Mouse (Mus musculus) forebrain, embryonic 11.5 days (tissue): Measurements from ENCODE around the gene Cyp2c23. TPM values are rescaled to one million over a fixed set of nuclear protein-coding genes. Genes with fewer than 3 reads are reported as not detected.

Experiments used
- ATAC-seq: fragments of 200-750 bp; cut with Nextera tagmentation; replicated peaks from 2 replicates; pipeline ENCODE4 v1.8.0; 2017; ENCODE audit warnings: moderate TSS enrichment; ENCODE audit not compliant: low FRiP score
- DNase-seq: peaks from one replicate; pipeline ENCODE4 v3.0.0-alpha.2; 2017; ENCODE audit warnings: low spot score
- H3K27ac ChIP-seq: fragments of 300-500 bp; sonication (generic); 2 replicates; pipeline ENCODE4 v1.5.1; 2014; ENCODE audit warnings: low read depth, low read length
- H3K27me3 ChIP-seq: fragments of 300-500 bp; sonication (generic); 2 replicates; pipeline ENCODE4 v1.6.1; 2014; ENCODE audit warnings: mild to moderate bottlenecking, low read length, mixed read lengths; ENCODE audit not compliant: control insufficient read depth, insufficient read depth
- H3K36me3 ChIP-seq: fragments of 300-500 bp; sonication (generic); 2 replicates; pipeline ENCODE4 v1.6.1; 2014; ENCODE audit warnings: mild to moderate bottlenecking, low read length, moderate library complexity, mixed read lengths; ENCODE audit not compliant: control insufficient read depth, insufficient read depth
- H3K4me1 ChIP-seq: fragments of 300-500 bp; sonication (generic); replicated peaks from 2 replicates; pipeline ENCODE4 v1.6.1; 2014; ENCODE audit warnings: low read length, mixed read lengths; ENCODE audit not compliant: control insufficient read depth, insufficient read depth
- H3K4me2 ChIP-seq: fragments of 300-500 bp; sonication (generic); 2 replicates; pipeline ENCODE4 v1.6.1; 2014; ENCODE audit warnings: low read depth, mild to moderate bottlenecking, low read length, moderate library complexity, mixed read lengths; ENCODE audit not compliant: severe bottlenecking
- H3K4me3 ChIP-seq: fragments of 300-500 bp; sonication (generic); 2 replicates; pipeline ENCODE4 v1.5.1; 2014; ENCODE audit warnings: low read depth, low read length
- H3K9ac ChIP-seq: fragments of 300-500 bp; sonication (generic); 2 replicates; pipeline ENCODE4 v1.6.1; 2014; ENCODE audit warnings: low read length
- H3K9me3 ChIP-seq: fragments of 300-500 bp; sonication (generic); 2 replicates; pipeline ENCODE4 v1.6.1; 2016; ENCODE audit warnings: low read length, mixed read lengths; ENCODE audit not compliant: control insufficient read depth
- WGBS: fragments of 180-500 bp; shearing (Covaris S2); extraction: QIAGEN DNeasy Blood & Tissue Kit; methylation state at CpG from one replicate; pipeline ENCODE4 v1.1.7; 2014; 5-methylcytosine and 5-hydroxymethylcytosine counted together
- polyA plus RNA-seq: library from polyadenylated mRNA; unstranded; fragments of >200 nt; fragmentation: Nextera tagmentation; extraction: Ambion mirVana; gene quantifications from 2 replicates; pipeline ENCODE4 v1.2.1, GENCODE M21; 2014

The Cyp2c23 gene
- polyA plus RNA-seq, 1 experiment from 2014 or later, result not detected

- Histone ChIP-seq H3K9ac (no peak overlapping the region), H3K36me3 (peaks cover 5% of the 10 kb centered on the region; the same call in 1 of the 2 replicates), H3K27ac (no peak overlapping the region), H3K4me2 (no peak overlapping the region), H3K4me1 (no peaks in the 10 kb centered on the region), H3K27me3 (no peaks in the 10 kb centered on the region), H3K9me3 (no peaks in the 10 kb centered on the region), H3K4me3 (no peak overlapping the region)
- WGBS, result 93% methylated on average over 5 of the region's 5 CpGs
- ATAC-seq, result no peak
- DNase-seq, result no peak
Measured at GRCm38 (mm10) chr19:44033396-44033795, 4.4 kb upstream of the Cyp2c23 start.

- no peak overlapping the region for H3K9ac ChIP-seq
- no peaks in the 10 kb centered on the region for H3K27me3 ChIP-seq
- ATAC-seq (no peak), DNase-seq (no peak)
- no peak overlapping the region for H3K4me2 ChIP-seq
- H3K36me3 ChIP-seq, result peaks cover 5% of the 10 kb centered on the region; the same call in 1 of the 2 replicates
- H3K4me1 ChIP-seq, result no peaks in the 10 kb centered on the region
- WGBS, result 94% methylated on average over 11 of the region's 11 CpGs
- no peaks in the 10 kb centered on the region for H3K9me3 ChIP-seq
- H3K4me3 ChIP-seq, result no peak overlapping the region
- H3K27ac ChIP-seq, result no peak overlapping the region
Measured at GRCm38 (mm10) chr19:44032046-44032744, 3.2 kb upstream of the Cyp2c23 start.

GRCm38 (mm10) chr19:44030024-44030423 is 1.0 kb upstream of the Cyp2c23 start:
- H3K36me3 ChIP-seq, result no peaks in the 10 kb centered on the region
- H3K4me2 ChIP-seq, result no peak overlapping the region
- ATAC-seq, result no peak
- no peak overlapping the region for H3K4me3 ChIP-seq
- H3K4me1 ChIP-seq, result no peaks in the 10 kb centered on the region
- no peak for DNase-seq
- H3K27me3 ChIP-seq, result no peaks in the 10 kb centered on the region
- H3K9me3 ChIP-seq, result no peaks in the 10 kb centered on the region
- WGBS, result 91% methylated on average over 5 of the region's 5 CpGs
- no peak overlapping the region for H3K9ac ChIP-seq
- no peak overlapping the region for H3K27ac ChIP-seq

DNA sequence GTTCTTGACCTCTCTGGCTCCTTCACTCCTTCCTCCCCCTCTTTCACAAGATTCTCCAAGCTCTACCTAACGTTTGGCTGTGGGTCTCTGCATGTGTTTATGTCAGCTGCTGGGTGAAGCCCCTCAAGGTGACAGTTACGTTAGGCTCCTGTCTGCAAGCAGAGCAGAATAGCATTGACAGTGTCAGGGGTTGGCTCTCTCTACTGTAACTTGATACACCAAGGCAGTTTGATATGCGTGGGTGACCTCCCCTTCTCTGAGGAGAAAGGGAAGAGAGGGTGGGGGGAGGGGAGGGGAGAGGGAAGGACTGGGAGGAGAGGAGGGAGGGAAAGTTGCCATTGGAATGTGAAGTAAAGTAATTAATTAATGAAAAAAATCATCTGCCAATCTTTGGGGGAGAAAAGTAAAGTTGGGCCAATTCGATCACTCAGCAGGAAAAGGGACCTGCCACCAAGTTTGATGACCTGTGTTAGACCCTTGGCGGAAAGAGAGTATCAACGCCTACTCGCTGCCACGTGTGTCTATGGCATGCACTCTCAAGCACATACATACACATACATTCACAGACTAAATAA is 2.0 kb downstream of the Cyp2c23 start:
- ATAC-seq (no peak), DNase-seq (no peak)
- Histone ChIP-seq H3K9ac (no peak overlapping the region), H3K4me1 (no peaks in the 10 kb centered on the region), H3K27ac (no peak overlapping the region), H3K9me3 (no peaks in the 10 kb centered on the region), H3K36me3 (no peaks in the 10 kb centered on the region), H3K27me3 (no peaks in the 10 kb centered on the region), H3K4me3 (no peak overlapping the region), H3K4me2 (no peak overlapping the region)
- 76% methylated on average over 8 of the region's 8 CpGs for whole genome bisulfite sequencing

DNA sequence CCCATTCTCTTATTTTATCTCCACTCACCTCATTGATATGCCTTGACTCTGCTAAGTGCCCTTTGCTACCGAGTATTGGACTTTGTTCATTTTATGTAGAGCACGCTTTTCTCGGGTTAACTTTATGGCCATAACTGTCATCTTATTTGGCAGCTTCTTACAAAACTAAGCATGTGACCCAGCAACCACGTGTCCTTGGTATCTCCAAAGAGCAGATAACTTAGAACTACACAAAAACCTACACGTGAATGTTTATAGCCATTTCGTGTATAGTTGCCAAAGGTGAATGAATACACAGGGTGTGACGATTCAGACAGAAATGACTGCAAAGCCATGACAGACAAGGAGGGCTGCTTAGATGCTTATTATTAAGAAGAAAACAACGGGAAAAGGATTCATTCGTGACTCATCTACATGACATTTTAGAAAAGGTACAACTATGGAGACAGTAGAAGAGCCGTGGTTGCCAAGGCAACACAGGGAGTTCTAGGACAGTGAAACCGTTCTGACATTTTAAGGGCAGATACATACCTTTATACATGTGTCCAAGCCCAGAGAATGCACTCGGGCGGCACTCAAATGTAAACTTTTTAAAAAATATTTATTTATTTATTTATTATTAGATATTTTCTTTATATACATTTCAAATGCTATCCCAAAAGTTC is 4.0 kb downstream of the Cyp2c23 start:
- WGBS, result 90% methylated on average over 13 of the region's 13 CpGs
- H3K36me3 ChIP-seq, result no peaks in the 10 kb centered on the region
- no peaks in the 10 kb centered on the region for H3K27me3 ChIP-seq
- no peak overlapping the region for H3K27ac ChIP-seq
- DNase-seq, result no peak
- H3K4me1 ChIP-seq, result no peaks in the 10 kb centered on the region
- ATAC-seq, result no peak
- H3K4me3 ChIP-seq, result no peak overlapping the region
- H3K9me3 ChIP-seq, result no peaks in the 10 kb centered on the region
- no peak overlapping the region for H3K9ac ChIP-seq
- no peak overlapping the region for H3K4me2 ChIP-seq

DNA sequence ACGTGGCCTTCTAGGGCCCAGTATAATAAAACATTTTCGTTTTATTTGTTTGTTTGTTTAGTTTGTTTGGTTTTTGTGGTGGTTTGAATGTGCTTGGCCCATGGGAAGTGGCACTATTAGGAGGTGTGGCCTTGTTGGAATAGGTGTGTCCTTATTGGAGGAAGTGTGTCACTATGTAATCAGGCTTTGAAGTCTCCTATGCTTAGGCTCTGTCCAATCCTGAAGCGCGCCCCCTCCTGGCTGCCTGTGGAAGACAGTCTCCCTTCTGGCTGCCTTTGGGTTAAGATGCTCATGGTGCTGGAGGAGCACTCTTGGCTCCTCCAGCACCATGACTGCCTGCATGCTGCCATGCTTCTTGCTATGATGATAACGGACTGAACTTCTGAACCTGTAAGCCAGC is 5.9 kb downstream of the Cyp2c23 start:
- H3K9me3 ChIP-seq, result no peaks in the 10 kb centered on the region
- DNase-seq (no peak), ATAC-seq (no peak)
- no peaks in the 10 kb centered on the region for H3K27me3 ChIP-seq
- H3K4me3 ChIP-seq, result no peak overlapping the region
- H3K27ac ChIP-seq, result no peak overlapping the region
- H3K36me3 ChIP-seq, result no peaks in the 10 kb centered on the region
- H3K9ac ChIP-seq, result no peak overlapping the region
- no peaks in the 10 kb centered on the region for H3K4me1 ChIP-seq
- no peak overlapping the region for H3K4me2 ChIP-seq
- 58% methylated on average over 5 of the region's 5 CpGs for WGBS

DNA sequence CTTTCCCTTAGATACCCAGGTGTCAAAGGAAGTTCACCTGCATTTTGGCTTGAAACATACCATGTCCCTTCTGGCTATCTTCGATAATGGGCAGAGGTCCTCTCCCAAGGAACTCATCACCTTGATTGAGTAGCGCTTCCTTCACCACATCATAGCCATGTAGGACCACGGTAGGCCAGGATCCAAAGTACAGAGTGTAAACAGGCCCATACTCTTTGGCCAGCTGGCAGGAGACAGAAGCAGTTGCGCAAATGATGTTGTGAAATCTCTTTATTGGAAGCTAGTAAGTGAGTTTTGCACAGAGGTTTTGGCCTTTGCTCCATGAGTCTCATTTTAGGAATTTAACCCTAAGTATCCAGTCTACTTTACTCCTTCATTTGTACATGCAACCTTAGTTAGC is 7.5 kb downstream of the Cyp2c23 start:
- no peak overlapping the region for H3K9ac ChIP-seq

DNA sequence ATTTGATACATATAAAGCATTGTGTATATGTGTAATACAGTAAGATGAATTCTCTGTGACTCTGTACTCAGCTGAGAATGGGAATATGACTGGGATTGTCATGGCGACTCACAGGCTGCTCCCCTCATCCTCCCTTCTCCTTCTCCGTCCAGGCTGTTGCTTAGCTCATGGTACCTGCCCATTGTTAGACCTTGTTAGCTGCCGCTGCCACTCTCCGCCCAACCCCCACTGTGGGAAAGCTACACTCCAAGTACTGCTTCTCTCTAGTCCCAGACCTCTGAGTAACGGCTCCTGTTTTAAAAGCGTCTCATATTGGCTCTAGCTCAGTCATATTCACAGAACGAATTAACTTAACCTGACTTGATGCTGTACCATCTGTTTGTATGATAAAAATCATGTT is 9.3 kb downstream of the Cyp2c23 start:
- Histone ChIP-seq H3K9me3 (no peaks in the 10 kb centered on the region), H3K27ac (no peak overlapping the region), H3K9ac (no peak overlapping the region), H3K4me3 (no peak overlapping the region), H3K4me1 (no peaks in the 10 kb centered on the region), H3K27me3 (no peaks in the 10 kb centered on the region), H3K36me3 (no peaks in the 10 kb centered on the region), H3K4me2 (no peak overlapping the region)
- ATAC-seq, result no peak
- WGBS, result 60% methylated on average over 7 of the region's 7 CpGs
- DNase-seq, result no peak

More for the DNA sequence above, 7.5 kb downstream of the Cyp2c23 start:
- 94% methylated on average over 4 of the region's 4 CpGs for WGBS
- Histone ChIP-seq H3K27me3 (no peaks in the 10 kb centered on the region), H3K9me3 (no peaks in the 10 kb centered on the region), H3K4me3 (no peak overlapping the region), H3K27ac (no peak overlapping the region), H3K4me1 (no peaks in the 10 kb centered on the region), H3K36me3 (no peaks in the 10 kb centered on the region), H3K4me2 (no peak overlapping the region)
- no peak for DNase-seq
- ATAC-seq, result no peak
